In the genomic region with DNA sequence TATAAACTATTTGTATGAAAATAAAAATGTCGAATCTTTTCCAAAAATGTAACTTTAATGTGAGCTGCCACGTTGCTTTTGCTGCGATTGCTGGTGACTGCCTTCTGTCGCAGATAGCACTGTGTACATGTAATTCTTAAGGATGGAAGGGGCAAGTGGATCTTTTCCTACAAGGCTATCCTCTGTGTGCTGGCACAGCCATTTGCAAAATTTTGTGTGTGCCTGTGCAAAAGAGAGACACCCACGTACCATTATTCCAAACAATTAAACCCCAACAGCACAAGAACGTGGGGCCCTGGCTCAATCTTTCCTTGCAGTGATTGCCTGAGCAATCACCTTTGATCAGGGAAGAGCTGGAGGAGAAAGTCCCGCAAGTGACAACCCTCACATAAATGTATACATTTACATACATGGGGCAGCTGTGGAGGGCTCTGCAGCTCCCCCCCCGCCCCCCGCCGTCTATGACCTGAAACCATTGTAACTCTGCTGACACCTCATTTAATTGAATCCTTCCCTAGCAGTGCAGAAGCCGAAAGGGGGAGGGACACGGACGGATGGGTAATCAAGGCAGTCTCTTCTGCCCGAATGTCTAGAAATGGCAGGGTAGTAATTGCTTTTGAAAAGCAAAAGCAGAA, we compare ENCODE assay signal across 9 mouse cellular contexts.
A peak's percentile ranks its signal among the peaks of the same experiment; 100 is the strongest.
DNase-seq lines count a peak whose midpoint lies in the region; ATAC-seq and TF ChIP-seq lines count a peak whose summit lies in the region.
"Had no signal": no experiment of that assay in that cellular context is flagged by ENCODE, and none has a peak within 500 bp of the region (broad histone marks: within the 10 kb centered on the region; RNA-seq: fewer than 3 reads in every experiment).

No protein-coding gene starts in this region.

- peak overlapping the region; percentile 68 for H3K4me2 ChIP-seq in heart, embryonic 14.5 days (ENCODE audit: low read length)
- H3K4me2 ChIP-seq in midbrain, embryonic 14.5 days (ENCODE audit: low read length), result peak overlapping the region; percentile 62

- H3K27ac ChIP-seq in heart, embryonic 14.5 days (replicated peaks in 1 of 2; ENCODE audit: control insufficient read depth in 1 of 2, insufficient read depth in 1 of 2, low read depth in 2 of 2, low read length in 2 of 2), result no peak overlapping the region
- H3K27ac ChIP-seq in hindbrain, embryonic 10.5 days, result peak overlapping the region; percentile 89
- H3K27ac ChIP-seq in midbrain, embryonic 14.5 days (replicated peaks; ENCODE audit: low read depth, low read length), result peak overlapping the region; percentile 98
- H3K27ac ChIP-seq: gastrocnemius, adult 2 months had no signal

- no peak overlapping the region for H3K4me3 ChIP-seq in heart, embryonic 14.5 days (ENCODE audit: control insufficient read depth in 1 of 2, insufficient read depth in 1 of 2, low read depth in 1 of 2, low read length in 2 of 2)
- peak overlapping the region; percentile 41 for H3K4me3 ChIP-seq in hindbrain, embryonic 10.5 days
- H3K4me3 ChIP-seq in midbrain, embryonic 14.5 days (replicated peaks; ENCODE audit: low read depth, low read length), result peak overlapping the region; percentile 22

- no peaks in the 10 kb centered on the region for H3K9me3 ChIP-seq in heart, embryonic 14.5 days (ENCODE audit: control insufficient read depth, low read length)
- no peaks in the 10 kb centered on the region for H3K9me3 ChIP-seq in hindbrain, embryonic 10.5 days
- H3K9me3 ChIP-seq in midbrain, embryonic 14.5 days (ENCODE audit: control insufficient read depth, low read length), result no peaks in the 10 kb centered on the region

- TF ChIP-seq CTCF in brain, embryonic 14.5 days (IDR thresholded peaks at IDR 0.05; ENCODE audit: borderline replicate concordance, extremely low read depth, insufficient read depth, insufficient read length), result no peak

- no peak for DNase-seq in heart, postnatal 4 days
- peak; percentile 91 for DNase-seq in brain, embryonic 14.5 days (ENCODE audit: low read depth)
- peak; percentile 70 for DNase-seq in hindbrain, embryonic 10.5 days (ENCODE audit: low spot score)
- DNase-seq in midbrain, embryonic 14.5 days, result peak; percentile 78
- no peak for DNase-seq in ovary, postnatal 36 days (ENCODE audit: low spot score)
- no peak for DNase-seq in thymus, postnatal 0 days (ENCODE audit: low spot score)
- DNase-seq: gastrocnemius, adult 2 months had no signal

- TF ChIP-seq POLR2A in brain, embryonic 14.5 days (IDR thresholded peaks at IDR 0.05; ENCODE audit: borderline replicate concordance, extremely low read depth, insufficient read depth, insufficient read length, poor library complexity, severe bottlenecking), result no peak

- no peaks in the 10 kb centered on the region for H3K27me3 ChIP-seq in heart, embryonic 14.5 days (ENCODE audit: control insufficient read depth, insufficient read depth, low read length)
- no peaks in the 10 kb centered on the region for H3K27me3 ChIP-seq in hindbrain, embryonic 10.5 days (ENCODE audit: insufficient read depth, poor library complexity, severe bottlenecking)
- no peaks in the 10 kb centered on the region for H3K27me3 ChIP-seq in midbrain, embryonic 14.5 days (ENCODE audit: control insufficient read depth, insufficient read depth, low read length)

- H3K9ac ChIP-seq in heart, embryonic 14.5 days (ENCODE audit: low read length), result 0 out of 2 replicates have a peak overlapping the region, but pooled peaks have one; percentile 45
- H3K9ac ChIP-seq in midbrain, embryonic 14.5 days (replicated peaks; ENCODE audit: low read length), result peak overlapping the region; percentile 67

- peaks cover 0 to 5% of the 10 kb centered on the region in 2 experiments; a peak in 1 of 4 replicates for H3K4me1 ChIP-seq in heart, embryonic 14.5 days (ENCODE audit: control insufficient read depth in 2 of 2, insufficient read depth in 2 of 2, low read length in 2 of 2)
- peaks cover 43% of the 10 kb centered on the region for H3K4me1 ChIP-seq in hindbrain, embryonic 10.5 days (replicated peaks)
- H3K4me1 ChIP-seq in midbrain, embryonic 14.5 days (ENCODE audit: control insufficient read depth, insufficient read depth, low read length), result peaks cover 37% of the 10 kb centered on the region

- no peak for ATAC-seq in heart, embryonic 14.5 days (ENCODE audit: insufficient number of reproducible peaks, insufficient read depth, low FRiP score, low read depth)
- peak; percentile 46; the same call in 1 of the 2 replicates for ATAC-seq in midbrain, embryonic 14.5 days (ENCODE audit: low FRiP score, low TSS enrichment)
- no peak for ATAC-seq in megakaryocyte-erythroid progenitor cell, adult 5-6 weeks (replicated peaks; ENCODE audit: low FRiP score, low TSS enrichment, poor library complexity, severe bottlenecking)

- no peaks in the 10 kb centered on the region for H3K36me3 ChIP-seq in heart, embryonic 14.5 days (ENCODE audit: control insufficient read depth, insufficient read depth, low read length)
- H3K36me3 ChIP-seq in hindbrain, embryonic 10.5 days, result no peaks in the 10 kb centered on the region
- H3K36me3 ChIP-seq in midbrain, embryonic 14.5 days (ENCODE audit: control insufficient read depth, insufficient read depth, low read length), result no peaks in the 10 kb centered on the region

- WGBS in heart, embryonic 14.5 days, result 51% methylated on average over 14 of the region's 14 CpGs
- 19% methylated on average over 14 of the region's 14 CpGs for WGBS in hindbrain, embryonic 10.5 days
- 6% methylated on average over 14 of the region's 14 CpGs for WGBS in midbrain, embryonic 14.5 days

Comparison
In these comparisons a context has a peak if more than half of its experiments do, and no peak if none do; other contexts are left out.
1. H3K27ac ChIP-seq: peak in hindbrain, embryonic 10.5 days (single experiment) and midbrain, embryonic 14.5 days (single experiment); none in heart, embryonic 14.5 days (0 of 2).
2. H3K4me3 ChIP-seq: peak in hindbrain, embryonic 10.5 days (single experiment) and midbrain, embryonic 14.5 days (single experiment); none in heart, embryonic 14.5 days (0 of 2).
3. DNase-seq: peak in brain, embryonic 14.5 days (single experiment), hindbrain, embryonic 10.5 days (single experiment) and midbrain, embryonic 14.5 days (single experiment); none in heart, postnatal 4 days (single experiment), ovary, postnatal 36 days (single experiment) and thymus, postnatal 0 days (single experiment).